In genomic region chr11:69171626-69172025, GRCm38 (mm10) we compare ENCODE assay signal across 8 mouse cellular contexts. TPM values are rescaled to one million over a fixed set of nuclear protein-coding genes. Genes with fewer than 3 reads are reported as not detected.
A peak's percentile ranks its signal among the peaks of the same experiment; 100 is the strongest.
DNase-seq lines count a peak whose midpoint lies in the region; ATAC-seq and TF ChIP-seq lines count a peak whose summit lies in the region.

No protein-coding gene starts in this region.

- H3K27me3 ChIP-seq in kidney, embryonic 15.5 days: no peaks in the 10 kb centered on the region
- H3K27me3 ChIP-seq in E14TG2a.4 (ENCODE audit: insufficient read depth, low read length): peaks cover 29% of the 10 kb centered on the region; the same call in 1 of the 2 replicates
- no peaks in the 10 kb centered on the region for H3K27me3 ChIP-seq in neural tube, embryonic 11.5 days (ENCODE audit: control insufficient read depth, insufficient read depth, low read length)

- 29% methylated on average over 7 of the region's 7 CpGs for WGBS in kidney, embryonic 15.5 days
- WGBS in neural tube, embryonic 11.5 days: 32% methylated on average over 7 of the region's 7 CpGs

- peak; percentile 52 for DNase-seq in kidney, adult 11 months
- DNase-seq in brain, adult 2 months (ENCODE audit: low read depth, low spot score): peak; percentile 54
- DNase-seq in gastrocnemius, adult 18-20 months (ENCODE audit: low spot score): peak; percentile 87
- peak; percentile 85 to 88 for DNase-seq in kidney, postnatal 4 days
- DNase-seq in neural tube, embryonic 11.5 days (ENCODE audit: low spot score): peak; percentile 46

- no peak overlapping the region for H3K9ac ChIP-seq in kidney, embryonic 15.5 days
- H3K9ac ChIP-seq in neural tube, embryonic 11.5 days (ENCODE audit: low read length): no peak overlapping the region

- peaks cover 24% of the 10 kb centered on the region; the same call in 1 of the 2 replicates for H3K4me1 ChIP-seq in kidney, embryonic 15.5 days
- peaks cover 14% of the 10 kb centered on the region; the same call in 1 of the 2 replicates for H3K4me1 ChIP-seq in E14TG2a.4 (replicated peaks; ENCODE audit: low read depth, low read length)
- no peaks in the 10 kb centered on the region for H3K4me1 ChIP-seq in neural tube, embryonic 11.5 days (ENCODE audit: control insufficient read depth, insufficient read depth, low read length)

- H3K9me3 ChIP-seq in kidney, embryonic 15.5 days (replicated peaks): no peaks in the 10 kb centered on the region
- no peaks in the 10 kb centered on the region for H3K9me3 ChIP-seq in E14TG2a.4 (ENCODE audit: low read length)
- H3K9me3 ChIP-seq in neural tube, embryonic 11.5 days (ENCODE audit: control insufficient read depth, low read length): no peaks in the 10 kb centered on the region

- TF ChIP-seq CTCF in E14TG2a.4 (conservative IDR thresholded peaks at IDR 0.05; ENCODE audit: low read length): peak; percentile 82

- no peak overlapping the region for H3K4me2 ChIP-seq in kidney, embryonic 15.5 days
- H3K4me2 ChIP-seq in neural tube, embryonic 11.5 days (ENCODE audit: low read depth): no peak overlapping the region

- no peak overlapping the region for H3K27ac ChIP-seq in kidney, embryonic 15.5 days
- H3K27ac ChIP-seq in neural tube, embryonic 11.5 days (ENCODE audit: low read depth, low read length): no peak overlapping the region

- H3K36me3 ChIP-seq in kidney, embryonic 15.5 days: no peaks in the 10 kb centered on the region
- H3K36me3 ChIP-seq in E14TG2a.4 (ENCODE audit: insufficient read depth, low read length): no peaks in the 10 kb centered on the region
- no peaks in the 10 kb centered on the region for H3K36me3 ChIP-seq in neural tube, embryonic 11.5 days (ENCODE audit: control insufficient read depth, insufficient read depth, low read length)

- ATAC-seq in kidney, embryonic 15.5 days (replicated peaks; ENCODE audit: low FRiP score): no peak
- no peak for ATAC-seq in neural tube, embryonic 11.5 days (ENCODE audit: insufficient read depth, low FRiP score, low TSS enrichment)
- no peak for ATAC-seq in activated CD4-positive, CD25-positive, alpha-beta regulatory T cell, adult 4 months

- H3K4me3 ChIP-seq in kidney, embryonic 15.5 days (replicated peaks): no peak overlapping the region
- no peak overlapping the region for H3K4me3 ChIP-seq in E14TG2a.4 (replicated peaks; ENCODE audit: low read length)
- H3K4me3 ChIP-seq in neural tube, embryonic 11.5 days (ENCODE audit: low read depth, low read length): no peak overlapping the region

RNA-seq across cellular contexts. Expression of gene Alox12b, which starts 14.8 kb away (rescaled TPM):
- polyA plus RNA-seq in kidney, embryonic 15.5 days (2015; fragmentation: Nextera tagmentation; extraction: Ambion mirVana): 0.08 and 0.42 TPM in 2 replicates
- total RNA-seq in gastrocnemius, adult 18-20 months (2021): not detected
- not detected in 2 replicates for polyA plus RNA-seq in neural tube, embryonic 11.5 days (2014; fragmentation: Nextera tagmentation; extraction: Ambion mirVana)
- not detected for polyA plus RNA-seq in activated CD4-positive, CD25-positive, alpha-beta regulatory T cell, adult 4 months (2017; shearing (Covaris generic))

RNA-seq across cellular contexts. Expression of gene Alox8, which starts 26.0 kb away (rescaled TPM):
- polyA plus RNA-seq in kidney, embryonic 15.5 days (2015; fragmentation: Nextera tagmentation; extraction: Ambion mirVana): 0.33 and 0.47 TPM in 2 replicates
- total RNA-seq in gastrocnemius, adult 18-20 months (2021): not detected
- polyA plus RNA-seq in neural tube, embryonic 11.5 days (2014; fragmentation: Nextera tagmentation; extraction: Ambion mirVana): 0.30 TPM in 1 of 2 replicates, not detected in the other
- polyA plus RNA-seq in activated CD4-positive, CD25-positive, alpha-beta regulatory T cell, adult 4 months (2017; shearing (Covaris generic)): 1 to 10 TPM; 2.2 to 5.0 TPM

RNA-seq across cellular contexts. Expression of gene Aloxe3, which starts 45.9 kb away (rescaled TPM):
- 0.60 and 1.3 TPM in 2 replicates for polyA plus RNA-seq in kidney, embryonic 15.5 days (2015; fragmentation: Nextera tagmentation; extraction: Ambion mirVana)
- total RNA-seq in gastrocnemius, adult 18-20 months (2021): not detected
- polyA plus RNA-seq in neural tube, embryonic 11.5 days (2014; fragmentation: Nextera tagmentation; extraction: Ambion mirVana): 0.08 and 0.66 TPM in 2 replicates
- polyA plus RNA-seq in activated CD4-positive, CD25-positive, alpha-beta regulatory T cell, adult 4 months (2017; shearing (Covaris generic)): under 1 TPM in 1 of 2 experiments, not detected in 1; 0.09 TPM

RNA-seq across cellular contexts. Expression of gene 9130213A22Rik, which starts 49.2 kb away (rescaled TPM):
- 0.27 and 0.51 TPM in 2 replicates for polyA plus RNA-seq in kidney, embryonic 15.5 days (2015; fragmentation: Nextera tagmentation; extraction: Ambion mirVana)
- not detected for total RNA-seq in gastrocnemius, adult 18-20 months (2021)
- 0.24 TPM in 1 of 2 replicates, not detected in the other for polyA plus RNA-seq in neural tube, embryonic 11.5 days (2014; fragmentation: Nextera tagmentation; extraction: Ambion mirVana)
- not detected for polyA plus RNA-seq in activated CD4-positive, CD25-positive, alpha-beta regulatory T cell, adult 4 months (2017; shearing (Covaris generic))

RNA-seq across cellular contexts. Expression of gene Hes7, which starts 51.4 kb away (rescaled TPM):
- 0.42 and 0.46 TPM in 2 replicates for polyA plus RNA-seq in kidney, embryonic 15.5 days (2015; fragmentation: Nextera tagmentation; extraction: Ambion mirVana)
- not detected for total RNA-seq in gastrocnemius, adult 18-20 months (2021)
- 0.33 TPM in 1 of 2 replicates, not detected in the other for polyA plus RNA-seq in neural tube, embryonic 11.5 days (2014; fragmentation: Nextera tagmentation; extraction: Ambion mirVana)
- not detected for polyA plus RNA-seq in activated CD4-positive, CD25-positive, alpha-beta regulatory T cell, adult 4 months (2017; shearing (Covaris generic))
